ENCODE assay signal across 1 mouse cellular context in the genomic region with DNA sequence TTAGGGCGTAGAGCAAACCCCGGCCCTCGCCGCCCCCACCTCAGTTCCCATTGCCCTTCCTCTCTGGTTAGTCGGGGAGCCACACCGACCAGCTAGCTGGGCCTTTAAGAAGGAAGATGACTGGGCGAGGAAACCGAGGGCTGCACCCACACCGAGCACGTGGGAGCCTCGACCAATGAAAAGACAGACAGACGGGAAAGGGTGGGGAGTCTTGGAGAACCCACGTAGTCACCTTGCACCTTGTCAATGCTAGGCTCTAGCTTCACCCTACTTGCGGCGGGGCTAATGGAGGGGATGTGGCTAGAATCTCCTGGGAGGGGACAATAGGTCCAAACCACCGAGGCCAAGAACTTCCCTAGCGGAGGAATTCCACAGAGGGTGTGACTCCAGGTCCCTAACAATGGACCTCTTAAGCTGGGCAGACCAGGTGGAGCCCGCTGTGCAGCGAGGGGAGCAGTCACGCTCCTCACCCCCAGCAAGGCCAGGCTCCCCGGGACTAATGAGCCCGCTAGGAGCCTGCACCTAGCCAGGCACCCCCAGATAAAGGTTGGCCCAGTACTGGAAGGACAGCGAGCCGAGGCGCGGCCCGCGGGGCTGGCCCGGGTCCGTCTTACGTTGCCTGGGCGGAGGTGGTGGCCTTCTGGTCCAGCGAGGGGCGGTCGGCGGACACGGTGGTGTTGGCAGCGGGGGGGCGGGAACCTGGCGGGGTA.
A peak's percentile ranks its signal among the peaks of the same experiment; 100 is the strongest.
TF ChIP-seq lines count a peak whose summit lies in the region.

No protein-coding gene starts in this region.

TF ChIP-seq in CH12.LX, 34 proteins besides CTCF, POLR2A, EP300 and RAD21:
- TF ChIP-seq USF1 (IDR thresholded peaks at IDR 0.05; ENCODE audit: low read depth, low read length) = peak; percentile 92
- TF ChIP-seq KAT2A (IDR thresholded peaks at IDR 0.05; ENCODE audit: insufficient replicate concordance, low read length) = no peak
- no peak for TF ChIP-seq IRF4 (IDR thresholded peaks at IDR 0.05; ENCODE audit: low read depth, low read length)
- no peak for TF ChIP-seq UBTF (IDR thresholded peaks at IDR 0.05; ENCODE audit: low read depth, low read length)
- TF ChIP-seq MXI1 (IDR thresholded peaks at IDR 0.05; ENCODE audit: low read depth, low read length) = peak; percentile 68
- no peak for TF ChIP-seq RCOR1 (conservative IDR thresholded peaks at IDR 0.05; ENCODE audit: low read depth, low read length)
- no peak for TF ChIP-seq ZC3H11A (IDR thresholded peaks at IDR 0.05; ENCODE audit: low read depth, low read length)
- peak; percentile 64; the same call in 1 of the 2 replicates for TF ChIP-seq MYC (IDR thresholded peaks at IDR 0.05; ENCODE audit: low read depth, low read length)
- peak; percentile 90 for TF ChIP-seq USF2 (conservative IDR thresholded peaks at IDR 0.05; ENCODE audit: low read depth, low read length)
- no peak for TF ChIP-seq PAX5 (IDR thresholded peaks at IDR 0.05; ENCODE audit: low read length)
- no peak for TF ChIP-seq E2F4 (IDR thresholded peaks at IDR 0.05; ENCODE audit: insufficient replicate concordance, low read depth, low read length)
- peak; percentile 93 for TF ChIP-seq MAX (IDR thresholded peaks at IDR 0.05; ENCODE audit: low read length)
- peak; percentile 49 for TF ChIP-seq HCFC1 (IDR thresholded peaks at IDR 0.05; ENCODE audit: low read depth, low read length)
- TF ChIP-seq TCF12 (IDR thresholded peaks at IDR 0.05; ENCODE audit: low read depth, low read length) = peak; percentile 33; the same call in 1 of the 2 replicates
- TF ChIP-seq SMC3 (IDR thresholded peaks at IDR 0.05; ENCODE audit: low read depth, low read length) = no peak
- no peak for TF ChIP-seq GABPA (IDR thresholded peaks at IDR 0.05; ENCODE audit: insufficient replicate concordance, low read depth, low read length)
- no peak for TF ChIP-seq MAFK (IDR thresholded peaks at IDR 0.05; ENCODE audit: insufficient replicate concordance, low read length)
- TF ChIP-seq ZMIZ1 (IDR thresholded peaks at IDR 0.05; ENCODE audit: low read depth, low read length) = peak; percentile 35; the same call in 1 of the 2 replicates
- peak; percentile 52; the same call in 1 of the 2 replicates for TF ChIP-seq SIN3A (IDR thresholded peaks at IDR 0.05; ENCODE audit: low read length)
- TF ChIP-seq CHD1 (IDR thresholded peaks at IDR 0.05; ENCODE audit: low read depth, low read length) = no peak
- no peak; the same call in 1 of the 2 replicates for TF ChIP-seq ELF1 (IDR thresholded peaks at IDR 0.05; ENCODE audit: low read depth, low read length)
- TF ChIP-seq NRF1 (IDR thresholded peaks at IDR 0.05; ENCODE audit: low read depth, low read length) = 0 out of 2 replicates have a peak, but pooled peaks have one; percentile 3
- TF ChIP-seq JUND (conservative IDR thresholded peaks at IDR 0.05; ENCODE audit: low read depth, low read length) = no peak
- TF ChIP-seq BHLHE40 (IDR thresholded peaks at IDR 0.05; ENCODE audit: low read depth, low read length) = no peak
- no peak for TF ChIP-seq JUN (IDR thresholded peaks at IDR 0.05; ENCODE audit: insufficient read depth, low read depth, low read length)
- 0 out of 2 replicates have a peak, but pooled peaks have one; percentile 24 for TF ChIP-seq NELFE (IDR thresholded peaks at IDR 0.05; ENCODE audit: low read depth, low read length)
- TF ChIP-seq ETS1 (conservative IDR thresholded peaks at IDR 0.05; ENCODE audit: low read depth, low read length) = no peak
- no peak for TF ChIP-seq ZNF384 (IDR thresholded peaks at IDR 0.05; ENCODE audit: low read depth, low read length)
- TF ChIP-seq MEF2A (IDR thresholded peaks at IDR 0.05; ENCODE audit: borderline replicate concordance, low read depth, low read length) = no peak
- no peak for TF ChIP-seq ZKSCAN1 (IDR thresholded peaks at IDR 0.05; ENCODE audit: borderline replicate concordance, low read depth, low read length)
- no peak for TF ChIP-seq CHD2 (IDR thresholded peaks at IDR 0.05; ENCODE audit: low read length)
- peak; percentile 65; the same call in 1 of the 2 replicates for TF ChIP-seq TBP (conservative IDR thresholded peaks at IDR 0.05; ENCODE audit: low read depth, low read length)
- no peak for TF ChIP-seq POLR2AphosphoS2 (IDR thresholded peaks at IDR 0.05; ENCODE audit: low read depth, low read length)
- TF ChIP-seq MAZ (IDR thresholded peaks at IDR 0.05; ENCODE audit: low read depth, low read length) = no peak
TF ChIP-seq in CH12.LX: peak in this region for 12.
